Mouse (Mus musculus): ENCODE measurements around the gene Mslnl. TPM values are rescaled to one million over a fixed set of nuclear protein-coding genes. Genes with fewer than 3 reads are reported as not detected.

Gene Mslnl
- polyA plus RNA-seq, 1 experiment from 2014 or later = not detected

DNA sequence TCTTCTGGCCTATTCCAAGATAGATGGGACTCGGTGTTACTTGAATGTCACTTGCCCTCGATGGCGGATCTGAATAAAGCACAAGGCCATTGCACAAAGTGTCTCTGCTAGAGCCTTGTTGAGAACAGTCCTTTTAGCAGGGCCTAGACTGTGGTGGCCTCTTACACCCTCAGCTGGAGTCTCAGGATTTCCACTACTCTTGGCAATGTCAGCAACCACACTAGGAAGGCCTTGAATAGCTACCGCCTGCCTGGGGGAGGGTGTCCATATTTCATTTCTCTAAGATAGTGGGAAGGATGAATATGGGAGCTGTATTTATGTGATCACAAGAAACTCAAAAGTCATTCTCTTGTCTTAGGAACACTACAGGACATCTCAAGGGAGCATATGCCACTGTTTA lies 12.4 kb downstream of the Mslnl start:
- no peak overlapping the region for H3K4me3 ChIP-seq
- no peak overlapping the region for H3K9ac ChIP-seq (replicated peaks)
- H3K4me1 ChIP-seq = no peaks in the 10 kb centered on the region; the same call in 1 of the 2 replicates
- no peak for ATAC-seq (ENCODE audit: low FRiP score, low read depth)
- no peak overlapping the region for H3K4me2 ChIP-seq (replicated peaks)
- H3K27ac ChIP-seq (replicated peaks) = no peak overlapping the region
- 95% methylated on average over 4 of the region's 4 CpGs for WGBS
- peaks cover 5% of the 10 kb centered on the region for H3K27me3 ChIP-seq
- H3K36me3 ChIP-seq = no peaks in the 10 kb centered on the region
- no peaks in the 10 kb centered on the region for H3K9me3 ChIP-seq

DNA sequence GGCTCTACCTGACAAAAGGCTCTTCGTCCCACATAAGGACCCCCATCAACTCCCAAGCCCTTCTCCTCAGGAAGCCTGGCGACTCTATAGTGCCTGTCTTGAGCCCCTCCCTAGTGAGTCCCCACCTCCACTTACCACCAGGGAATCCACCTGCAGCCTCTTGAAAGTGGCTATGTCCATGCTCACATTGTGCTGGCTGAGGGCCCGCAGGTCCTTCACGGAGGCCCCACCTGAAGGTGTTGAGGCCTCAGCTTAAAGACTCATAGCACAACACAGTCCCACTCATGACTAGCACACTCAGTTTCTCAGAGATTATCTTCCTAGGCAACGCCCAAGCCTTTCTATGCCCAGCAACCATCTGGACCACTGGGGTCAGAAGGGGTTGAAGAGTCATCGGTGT lies 13.5 kb downstream of the Mslnl start:
- Histone ChIP-seq H3K4me2 (replicated peaks) (no peak overlapping the region), H3K27me3 (peaks cover 4% of the 10 kb centered on the region), H3K36me3 (no peaks in the 10 kb centered on the region), H3K9me3 (no peaks in the 10 kb centered on the region), H3K4me3 (no peak overlapping the region), H3K27ac (replicated peaks) (no peak overlapping the region), H3K9ac (replicated peaks) (no peak overlapping the region), H3K4me1 (no peaks in the 10 kb centered on the region; the same call in 1 of the 2 replicates)
- ATAC-seq (ENCODE audit: low FRiP score, low read depth) = no peak
- 88% methylated on average over 6 of the region's 6 CpGs for WGBS

DNA sequence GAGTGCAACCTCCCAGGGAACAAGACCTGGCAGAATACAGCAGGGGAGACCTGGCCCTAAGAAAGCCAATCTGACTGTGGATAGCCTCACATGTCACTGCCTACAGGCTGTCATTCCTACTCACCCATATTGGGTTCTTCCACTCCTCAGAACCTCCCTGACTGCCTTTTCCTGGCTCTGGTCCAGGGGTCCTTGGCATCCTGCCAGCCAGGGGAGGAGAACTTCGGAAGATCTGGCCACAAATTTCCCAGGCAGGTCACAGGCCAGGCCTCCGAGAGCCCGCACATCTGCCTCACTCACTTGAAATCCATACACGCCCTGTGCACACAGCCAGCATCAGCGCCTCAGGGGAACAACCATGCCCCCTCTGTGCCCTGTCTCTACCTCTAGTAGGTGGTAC lies 15.6 kb downstream of the Mslnl start:
- peaks cover 2% of the 10 kb centered on the region for H3K27me3 ChIP-seq
- no peak for ATAC-seq (ENCODE audit: low FRiP score, low read depth)
- WGBS = 70% methylated on average over 5 of the region's 5 CpGs
- H3K9me3 ChIP-seq = no peaks in the 10 kb centered on the region
- H3K36me3 ChIP-seq = no peaks in the 10 kb centered on the region
- no peaks in the 10 kb centered on the region; the same call in 1 of the 2 replicates for H3K4me1 ChIP-seq
- no peak overlapping the region for H3K4me2 ChIP-seq (replicated peaks)
- H3K27ac ChIP-seq (replicated peaks) = no peak overlapping the region
- no peak overlapping the region for H3K9ac ChIP-seq (replicated peaks)
- H3K4me3 ChIP-seq = no peak overlapping the region

DNA sequence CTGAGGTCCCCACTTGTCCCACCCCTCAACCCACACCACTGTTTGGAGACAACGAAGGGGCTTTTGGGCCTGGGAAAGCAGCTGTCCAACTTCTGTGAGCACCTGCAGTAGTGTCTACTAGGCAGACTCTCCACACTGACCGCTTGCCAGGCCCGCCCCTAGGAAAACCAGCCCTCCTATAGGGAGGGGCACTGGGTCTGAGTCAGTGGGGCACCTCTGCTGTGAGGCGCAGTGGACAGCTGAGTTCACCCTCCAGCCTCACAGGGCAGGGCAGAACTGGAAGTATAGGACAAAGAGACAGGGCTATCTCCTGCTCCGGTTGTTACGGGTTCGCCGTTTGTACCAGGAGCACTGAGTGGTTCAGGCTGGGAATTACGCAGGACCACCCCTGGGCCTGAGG lies 18.4 kb downstream of the Mslnl start, which contains the start of gene Msln:
Msln (minus strand) TSS at position 138 of the 400 bp plus-strand sequence.
- Histone ChIP-seq H3K4me1 (no peaks in the 10 kb centered on the region; the same call in 1 of the 2 replicates), H3K36me3 (no peaks in the 10 kb centered on the region)
- WGBS = 90% methylated on average over 9 of the region's 9 CpGs

DNA sequence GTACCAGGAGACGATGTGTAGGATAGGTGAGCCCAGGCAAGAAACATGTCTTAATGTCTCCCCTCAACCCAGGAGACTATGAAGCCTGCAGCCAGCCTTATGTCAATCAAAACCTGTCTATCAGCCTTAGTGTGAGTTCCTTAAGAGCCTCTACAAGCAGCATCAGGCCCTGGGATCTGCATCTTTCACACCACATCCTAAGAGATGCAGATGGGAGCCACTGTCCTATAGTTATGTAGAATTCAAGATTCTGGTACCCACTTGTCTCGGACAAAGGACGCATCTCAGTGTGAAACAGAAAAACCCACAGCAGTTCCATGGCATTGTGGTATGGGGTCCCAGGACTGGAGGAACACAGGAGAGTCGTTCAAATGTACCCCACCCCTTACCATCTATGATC lies 19.2 kb downstream of the Mslnl start:
- no peak for ATAC-seq (ENCODE audit: low FRiP score, low read depth)
- H3K9ac ChIP-seq (replicated peaks) = no peak overlapping the region
- H3K27ac ChIP-seq (replicated peaks) = no peak overlapping the region
- no peak overlapping the region for H3K4me3 ChIP-seq
- H3K4me1 ChIP-seq = no peaks in the 10 kb centered on the region; the same call in 1 of the 2 replicates
- WGBS = 84% methylated on average over 4 of the region's 4 CpGs
- H3K27me3 ChIP-seq = peaks cover 32% of the 10 kb centered on the region
- no peaks in the 10 kb centered on the region for H3K36me3 ChIP-seq
- H3K4me2 ChIP-seq (replicated peaks) = no peak overlapping the region
- H3K9me3 ChIP-seq = no peaks in the 10 kb centered on the region

More for the DNA sequence above, 18.4 kb downstream of the Mslnl start, which contains the start of gene Msln:
- no peak within 1 kb of the TSS for H3K4me2 ChIP-seq (replicated peaks)
- H3K27me3 ChIP-seq = peaks cover 24% of the 10 kb centered on the region
- ATAC-seq (ENCODE audit: low FRiP score, low read depth) = no peak
- H3K4me3 ChIP-seq = no peak within 1 kb of the TSS
- no peaks in the 10 kb centered on the region for H3K9me3 ChIP-seq
- H3K27ac ChIP-seq (replicated peaks) = no peak within 1 kb of the TSS
- no peak within 1 kb of the TSS for H3K9ac ChIP-seq (replicated peaks)

DNA sequence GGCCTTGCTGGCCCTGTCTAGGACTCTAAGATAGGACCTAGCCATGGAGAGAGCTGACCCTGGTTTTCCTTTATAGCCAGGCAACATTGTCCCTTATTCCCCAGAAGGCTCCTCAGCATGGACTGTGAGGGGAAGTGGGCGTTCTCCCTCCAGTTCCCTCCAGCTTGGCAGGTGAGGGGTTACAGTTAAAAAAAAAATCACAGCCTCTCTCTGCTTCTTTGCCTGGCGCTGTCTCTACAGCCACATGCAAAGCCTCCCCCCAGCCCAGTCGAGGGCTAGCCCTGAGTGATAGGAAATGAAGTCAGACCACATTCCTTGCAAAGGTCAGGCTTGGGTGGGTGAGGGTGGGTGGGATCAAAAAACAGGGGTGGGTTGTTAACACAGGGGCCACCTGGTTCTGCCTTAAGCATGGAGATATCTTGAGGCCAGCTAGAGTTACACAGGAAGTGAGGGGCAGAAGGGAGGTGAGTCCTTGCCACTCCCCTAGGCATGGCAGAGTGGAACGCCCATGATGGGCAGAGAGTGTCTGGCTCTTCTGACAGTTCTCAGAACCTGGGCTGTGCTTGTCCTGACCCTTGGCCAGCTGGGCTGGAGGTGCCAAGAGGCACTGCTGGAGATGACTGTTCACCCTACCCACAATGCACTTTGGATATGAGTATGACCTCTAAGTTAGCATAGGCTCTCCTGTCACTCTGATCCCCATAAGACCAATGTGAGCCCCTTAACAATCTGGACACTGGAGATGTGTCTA lies 20.0 kb downstream of the Mslnl start:
- no peaks in the 10 kb centered on the region; the same call in 1 of the 2 replicates for H3K4me1 ChIP-seq
- no peaks in the 10 kb centered on the region for H3K9me3 ChIP-seq
- no peaks in the 10 kb centered on the region for H3K36me3 ChIP-seq
- no peak overlapping the region for H3K4me3 ChIP-seq
- H3K9ac ChIP-seq (replicated peaks) = no peak overlapping the region
- H3K27me3 ChIP-seq = peaks cover 39% of the 10 kb centered on the region
- ATAC-seq (ENCODE audit: low FRiP score, low read depth) = no peak
- H3K4me2 ChIP-seq (replicated peaks) = no peak overlapping the region
- 73% methylated on average over 4 of the region's 4 CpGs for WGBS
- no peak overlapping the region for H3K27ac ChIP-seq (replicated peaks)

DNA sequence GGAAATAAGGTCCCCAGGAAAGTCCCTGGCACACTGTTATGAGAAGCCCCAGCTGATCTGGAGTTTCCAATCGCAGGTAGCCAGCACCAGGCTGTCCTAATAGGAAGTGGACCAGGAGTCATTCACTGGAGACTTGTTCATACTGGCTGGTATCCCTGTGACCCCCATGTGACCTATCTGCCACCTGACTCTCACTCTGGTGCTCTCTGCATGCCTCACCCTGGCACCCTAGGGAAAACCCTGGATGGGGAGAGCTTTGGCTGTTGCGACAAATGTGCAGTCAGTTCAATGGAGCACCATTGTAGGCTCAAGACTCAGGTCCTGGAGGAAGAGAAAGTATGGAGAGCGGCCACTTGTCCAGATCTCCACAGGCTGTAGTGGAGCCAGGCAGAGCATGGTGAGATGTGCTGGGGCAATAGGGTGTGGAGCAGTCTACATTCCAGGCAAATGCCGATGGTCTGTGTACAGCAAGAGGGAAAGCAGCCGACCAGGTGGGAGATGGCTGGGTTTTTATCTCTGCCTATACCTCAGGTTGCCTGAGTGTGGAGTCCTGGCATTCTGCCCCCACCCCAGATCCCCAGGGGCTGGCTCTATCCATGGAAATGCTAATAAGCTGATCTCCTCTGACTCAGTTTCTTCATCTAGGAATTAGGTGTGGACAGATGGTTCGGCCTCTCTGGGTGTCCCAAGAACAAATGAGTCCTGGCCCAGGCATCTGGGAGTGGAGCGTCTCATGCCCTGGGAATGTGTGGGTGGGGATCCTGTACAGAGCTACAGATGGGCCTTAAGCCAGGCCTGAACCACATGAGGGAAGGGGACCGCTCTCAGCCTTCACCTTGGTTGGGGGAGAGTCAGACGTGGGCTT lies 20.8 kb downstream of the Mslnl start:
- WGBS = 83% methylated on average over 9 of the region's 9 CpGs

DNA sequence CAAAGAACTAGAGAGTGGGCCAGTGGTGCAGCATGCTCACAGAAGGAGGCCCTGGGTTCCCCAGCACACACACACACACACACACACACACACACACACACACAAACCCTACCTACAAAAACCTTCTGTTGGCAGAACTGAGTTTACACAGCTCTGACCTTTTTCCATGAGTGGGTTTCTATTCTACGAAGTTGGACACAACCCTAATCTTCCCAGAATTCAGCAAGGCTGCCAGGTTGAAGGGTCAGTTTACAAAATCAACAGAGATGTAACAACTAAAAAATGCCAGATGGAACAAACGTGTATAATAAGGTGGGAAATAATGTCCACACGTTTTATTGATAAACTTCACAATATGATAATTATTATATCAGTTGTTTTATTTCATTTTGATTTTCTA lies 21.8 kb downstream of the Mslnl start:
- H3K36me3 ChIP-seq = no peaks in the 10 kb centered on the region
- H3K27me3 ChIP-seq = peaks cover 39% of the 10 kb centered on the region
- WGBS = 83% methylated on average over 3 of the region's 3 CpGs
- H3K9ac ChIP-seq (replicated peaks) = no peak overlapping the region
- H3K4me2 ChIP-seq (replicated peaks) = no peak overlapping the region
- H3K27ac ChIP-seq (replicated peaks) = no peak overlapping the region
- no peaks in the 10 kb centered on the region for H3K9me3 ChIP-seq
- no peak for ATAC-seq (ENCODE audit: low FRiP score, low read depth)
- H3K4me3 ChIP-seq = no peak overlapping the region
- no peaks in the 10 kb centered on the region for H3K4me1 ChIP-seq

More for the DNA sequence above, 20.8 kb downstream of the Mslnl start:
- H3K4me3 ChIP-seq = no peak overlapping the region
- H3K9ac ChIP-seq (replicated peaks) = no peak overlapping the region
- H3K4me1 ChIP-seq = no peaks in the 10 kb centered on the region; the same call in 1 of the 2 replicates
- no peak overlapping the region for H3K27ac ChIP-seq (replicated peaks)
- peaks cover 39% of the 10 kb centered on the region for H3K27me3 ChIP-seq
- no peaks in the 10 kb centered on the region for H3K36me3 ChIP-seq
- no peak for ATAC-seq (ENCODE audit: low FRiP score, low read depth)
- no peak overlapping the region for H3K4me2 ChIP-seq (replicated peaks)
- no peaks in the 10 kb centered on the region for H3K9me3 ChIP-seq

DNA sequence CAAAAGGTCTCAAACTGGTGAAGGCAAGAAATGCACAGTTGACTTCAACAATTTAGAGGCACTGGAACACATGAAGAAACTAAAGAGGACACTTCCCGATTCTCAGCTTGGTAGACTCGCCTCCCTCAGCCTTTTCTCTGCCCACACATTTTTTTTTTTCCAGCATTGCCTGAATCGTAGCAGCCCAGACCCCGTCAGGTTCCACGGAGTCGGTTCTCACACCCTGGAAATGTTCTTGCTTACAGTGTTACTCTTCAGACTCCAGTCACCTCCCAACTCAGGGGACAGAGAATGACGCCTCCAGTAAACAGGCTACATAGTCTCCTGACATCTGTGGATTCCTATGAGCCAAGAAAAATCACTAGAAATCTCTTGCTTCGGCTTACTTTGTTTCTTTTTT lies 24.3 kb downstream of the Mslnl start:
- Histone ChIP-seq H3K27me3 (peaks cover 43% of the 10 kb centered on the region), H3K4me2 (replicated peaks) (no peak overlapping the region), H3K9me3 (no peaks in the 10 kb centered on the region), H3K4me1 (no peaks in the 10 kb centered on the region), H3K4me3 (no peak overlapping the region), H3K36me3 (no peaks in the 10 kb centered on the region), H3K9ac (replicated peaks) (no peak overlapping the region), H3K27ac (replicated peaks) (no peak overlapping the region)
- no peak for ATAC-seq (ENCODE audit: low FRiP score, low read depth)
- WGBS = 82% methylated on average over 8 of the region's 8 CpGs

DNA sequence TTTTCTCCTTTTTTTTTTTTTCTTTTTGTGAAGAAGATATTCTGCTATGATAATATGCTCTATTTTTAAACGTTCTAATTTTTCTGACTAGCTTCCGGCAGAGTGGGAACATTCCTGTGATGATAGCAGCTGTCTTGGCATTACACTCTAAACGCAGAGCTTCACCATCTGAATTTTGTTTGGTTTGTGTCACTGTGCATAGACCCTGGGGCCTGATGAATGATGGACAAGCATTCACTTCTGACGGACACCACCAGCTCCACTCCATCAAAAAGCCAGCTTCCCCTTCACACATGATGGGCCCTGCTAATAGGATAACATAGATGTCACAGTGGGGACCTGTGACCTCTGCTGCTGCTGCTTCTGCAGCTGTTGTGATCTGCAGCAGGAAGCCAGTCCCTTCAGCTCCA lies 25.7 kb downstream of the Mslnl start:
- Histone ChIP-seq H3K4me2 (replicated peaks) (no peak overlapping the region), H3K4me3 (no peak overlapping the region), H3K4me1 (peaks cover 6% of the 10 kb centered on the region; the same call in 1 of the 2 replicates), H3K27ac (replicated peaks) (no peak overlapping the region), H3K27me3 (peaks cover 49% of the 10 kb centered on the region), H3K36me3 (no peaks in the 10 kb centered on the region), H3K9ac (replicated peaks) (no peak overlapping the region), H3K9me3 (no peaks in the 10 kb centered on the region)
- 37% methylated on average over 4 of the region's 4 CpGs for WGBS
- no peak for ATAC-seq (ENCODE audit: low FRiP score, low read depth)

DNA sequence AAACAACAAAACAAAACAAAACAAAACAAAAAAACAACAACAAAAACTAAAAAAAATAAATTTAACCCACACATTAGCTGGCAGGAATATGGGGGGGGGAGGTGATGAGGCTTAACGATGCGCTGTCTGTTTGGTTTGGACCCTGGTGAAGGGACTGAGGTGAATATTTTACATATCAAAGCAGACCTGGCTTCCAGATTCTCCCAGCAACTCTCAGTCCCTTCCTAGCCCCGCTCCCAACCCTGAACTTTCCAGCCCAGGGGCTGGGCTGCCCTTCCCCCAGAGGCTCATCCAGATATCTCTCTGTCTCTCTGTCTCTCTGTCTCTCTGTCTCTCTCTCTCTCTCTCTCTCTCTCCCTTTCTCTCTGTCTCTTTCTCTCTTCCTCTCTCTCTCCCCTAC lies 26.7 kb downstream of the Mslnl start:
- H3K9me3 ChIP-seq = no peaks in the 10 kb centered on the region
- H3K4me3 ChIP-seq = no peak overlapping the region
- peaks cover 6% of the 10 kb centered on the region; the same call in 1 of the 2 replicates for H3K4me1 ChIP-seq
- H3K9ac ChIP-seq (replicated peaks) = no peak overlapping the region
- H3K36me3 ChIP-seq = no peaks in the 10 kb centered on the region
- H3K27ac ChIP-seq (replicated peaks) = no peak overlapping the region
- no peak for ATAC-seq (ENCODE audit: low FRiP score, low read depth)
- no peak overlapping the region for H3K4me2 ChIP-seq (replicated peaks)
- peaks cover 50% of the 10 kb centered on the region for H3K27me3 ChIP-seq
- 30% methylated on average over 3 of the region's 3 CpGs for WGBS

DNA sequence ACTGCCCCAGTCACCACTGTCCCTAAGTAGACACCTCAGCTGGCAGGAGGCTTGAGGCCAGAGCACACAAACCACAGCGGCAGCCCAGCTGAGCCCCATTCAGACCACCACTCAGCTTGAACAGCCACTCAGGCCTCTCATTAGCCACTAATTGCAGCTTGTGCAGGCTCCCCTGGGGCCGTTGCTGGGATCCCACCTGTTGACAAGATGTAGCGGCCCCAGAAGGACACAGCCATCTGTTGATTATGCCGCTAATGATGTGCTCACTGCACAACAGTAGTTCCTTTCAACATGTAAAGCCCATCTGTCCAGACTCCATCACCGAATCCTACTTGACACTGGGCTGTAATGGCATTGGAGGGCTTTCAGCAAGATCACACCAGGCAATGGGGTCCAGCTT lies 30.0 kb downstream of the Mslnl start:
- peak; percentile 44; the same call in 1 of the 2 replicates for ATAC-seq (ENCODE audit: low FRiP score, low read depth)
- 54% methylated on average over 5 of the region's 5 CpGs for WGBS
- no peaks in the 10 kb centered on the region for H3K36me3 ChIP-seq
- H3K9ac ChIP-seq (replicated peaks) = no peak overlapping the region
- no peak overlapping the region for H3K27ac ChIP-seq (replicated peaks)
- H3K9me3 ChIP-seq = no peaks in the 10 kb centered on the region
- H3K4me2 ChIP-seq (replicated peaks) = no peak overlapping the region
- H3K27me3 ChIP-seq = peaks cover 47% of the 10 kb centered on the region
- no peak overlapping the region for H3K4me3 ChIP-seq
- H3K4me1 ChIP-seq = peaks cover 6% of the 10 kb centered on the region; the same call in 1 of the 2 replicates
